Mouse (Mus musculus) bone marrow macrophage, adult 2 months (primary cell): ENCODE measurements around the gene Gm10840.

ENCODE experiments used
- CTCF ChIP-seq: IDR thresholded peaks from 2 replicates; pipeline ENCODE4 v1.5.1; 2012; ENCODE audit warnings: low read depth, mild to moderate bottlenecking, low read length, moderate library complexity
- POLR2A ChIP-seq: IDR thresholded peaks from 2 replicates; pipeline ENCODE4 v1.6.1; 2012; ENCODE audit warnings: mild to moderate bottlenecking, low read depth, low read length, borderline replicate concordance

DNA sequence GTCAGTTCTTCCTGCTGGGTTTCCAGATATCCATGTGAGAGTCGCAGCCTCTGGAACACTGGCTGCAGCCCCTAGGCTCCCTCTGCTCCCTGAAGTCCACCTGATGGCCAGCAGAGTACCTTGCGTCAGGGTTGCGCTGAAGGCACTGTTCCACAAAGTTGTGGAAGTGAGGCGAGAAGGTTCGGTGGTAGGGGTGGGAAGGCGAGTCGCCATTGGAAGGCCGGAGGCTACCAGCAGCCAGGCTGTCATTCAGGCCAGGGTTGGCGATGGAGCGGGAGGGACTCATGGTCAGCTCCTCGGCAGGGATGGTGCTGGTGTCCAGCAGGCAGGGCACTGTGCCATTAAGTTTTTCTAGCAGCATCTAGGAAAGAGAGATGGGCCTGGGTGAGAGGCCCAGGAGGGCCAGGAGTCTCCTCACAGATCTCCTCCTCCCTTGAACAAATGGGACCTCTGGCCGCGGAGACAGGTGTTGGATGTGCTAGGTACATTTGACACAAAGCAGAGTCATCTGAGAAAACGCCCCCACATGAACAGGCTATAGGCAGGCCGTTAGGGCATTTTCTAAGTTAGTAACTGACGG is 4.0 kb downstream of the Gm10840 start:
- TF ChIP-seq CTCF (no peak), POLR2A (no peak)
